Mouse (Mus musculus): ENCODE data around the gene Ushbp1. TPM values are rescaled to one million over a fixed set of nuclear protein-coding genes. Genes with fewer than 3 reads are reported as not detected.
"Not testable (repeated sequence)": the region's sequence is repeated elsewhere in the genome, so short reads cannot be mapped to it uniquely, and the experiment has no call there.

Gene Ushbp1
- total RNA-seq (2021), result 10 to 100 TPM; 14.0 to 16.5 TPM
- long read RNA-seq, experiment 1, transcript Ushbp1-201 (13 exons, 2,438 nt), result major isoform, 13 of 30 reads
- long read RNA-seq, experiment 1, partial matches to known transcripts, result 4 of 30 reads
- long read RNA-seq, experiment 1, other reads (novel, unspliced or antisense), result 13 of 30 reads
- long read RNA-seq, experiment 2, transcript Ushbp1-201 (13 exons, 2,438 nt), result major isoform, 13 of 36 reads
- long read RNA-seq, experiment 2, partial matches to known transcripts, result 8 of 36 reads
- long read RNA-seq, experiment 2, other reads (novel, unspliced or antisense), result 15 of 36 reads

GRCm38 (mm10) chr8:71395629-71396028, at the start of gene Ushbp1:
Gene Ushbp1, minus strand, starts transcription at chr8:71395802.
- peak in 1 of 2 experiments; percentile 37 for DNase-seq (ENCODE audit: low spot score in 2 of 2)

GRCm38 (mm10) chr8:71445096-71445495, 49.5 kb upstream of the Ushbp1 start:
- DNase-seq (ENCODE audit: low spot score in 2 of 2), result no peak

- DNase-seq (ENCODE audit: low spot score in 2 of 2), result peak; percentile 61 to 68
These were observed 45.8 kb upstream of the Ushbp1 start for GRCm38 (mm10) chr8:71441404-71441803.

GRCm38 (mm10) chr8:71437041-71437440, 41.4 kb upstream of the Ushbp1 start:
- DNase-seq (ENCODE audit: low spot score in 2 of 2), result no peak

- DNase-seq (ENCODE audit: low spot score in 2 of 2), result not testable (repeated sequence)
These were observed 37.3 kb upstream of the Ushbp1 start for GRCm38 (mm10) chr8:71432935-71433334.

GRCm38 (mm10) chr8:71422121-71422520, 26.5 kb upstream of the Ushbp1 start:
- no peak for DNase-seq (ENCODE audit: low spot score in 2 of 2)

GRCm38 (mm10) chr8:71411535-71412273, 16.1 kb upstream of the Ushbp1 start:
- DNase-seq (ENCODE audit: low spot score in 2 of 2), result no peak

- no peak for DNase-seq (ENCODE audit: low spot score in 2 of 2)
These were observed 12.6 kb upstream of the Ushbp1 start for GRCm38 (mm10) chr8:71408231-71408630.

GRCm38 (mm10) chr8:71407441-71407840, 11.8 kb upstream of the Ushbp1 start:
- DNase-seq (ENCODE audit: low spot score in 2 of 2), result no peak

- peak; percentile 54 to 74 for DNase-seq (ENCODE audit: low spot score in 2 of 2)
These were observed 10.8 kb upstream of the Ushbp1 start for GRCm38 (mm10) chr8:71406099-71407015.

- DNase-seq (ENCODE audit: low spot score in 2 of 2), result peak; percentile 98 to 99
These were observed 9.9 kb upstream of the Ushbp1 start, which contains the start of gene Ankle1 for GRCm38 (mm10) chr8:71405401-71406098. Gene Ankle1, plus strand, starts transcription at chr8:71406010.

GRCm38 (mm10) chr8:71404951-71405351, 9.3 kb upstream of the Ushbp1 start:
- DNase-seq (ENCODE audit: low spot score in 2 of 2), result no peak

GRCm38 (mm10) chr8:71404011-71404410, 8.4 kb upstream of the Ushbp1 start:
- no peak for DNase-seq (ENCODE audit: low spot score in 2 of 2)

GRCm38 (mm10) chr8:71403107-71403885, 7.7 kb upstream of the Ushbp1 start:
- no peak for DNase-seq (ENCODE audit: low spot score in 2 of 2)

GRCm38 (mm10) chr8:71402446-71402964, 6.9 kb upstream of the Ushbp1 start:
- DNase-seq (ENCODE audit: low spot score in 2 of 2), result no peak

GRCm38 (mm10) chr8:71401454-71401853, 5.9 kb upstream of the Ushbp1 start:
- no peak for DNase-seq (ENCODE audit: low spot score in 2 of 2)

GRCm38 (mm10) chr8:71400826-71401225, 5.2 kb upstream of the Ushbp1 start:
- DNase-seq (ENCODE audit: low spot score in 2 of 2), result no peak

GRCm38 (mm10) chr8:71397701-71398100, 2.1 kb upstream of the Ushbp1 start:
- DNase-seq (ENCODE audit: low spot score in 2 of 2), result peak in 1 of 2 experiments; percentile 31

GRCm38 (mm10) chr8:71396639-71397305, 1.2 kb upstream of the Ushbp1 start, which contains the start of gene Babam1:
Gene Babam1, plus strand, starts transcription at chr8:71396861.
- DNase-seq (ENCODE audit: low spot score in 2 of 2), result peak; percentile 79 to 82

Data from adrenal gland, adult 18-20 months (tissue).